Mouse (Mus musculus) liver, embryonic 14.5 days (tissue): ENCODE results near the gene Dis3l2.

Source experiments
- CTCF ChIP-seq: IDR thresholded peaks from 2 replicates; pipeline ENCODE4 v1.5.1; 2016; ENCODE audit warnings: antibody characterized with exemption, low read depth, control low read depth
- EP300 ChIP-seq: IDR thresholded peaks from 2 replicates; pipeline ENCODE4 v1.6.1; 2016; ENCODE audit warnings: antibody characterized with exemption, low read depth

- TF ChIP-seq EP300 (no peak), CTCF (no peak)
Measured at GRCm38 (mm10) chr1:87010629-87011330, 307.2 kb downstream of the Dis3l2 start.
